Mouse (Mus musculus) liver, adult 10 weeks (tissue): ENCODE results near the gene Ufc1. TPM values are rescaled to one million over a fixed set of nuclear protein-coding genes. Genes with fewer than 3 reads are reported as not detected.

ENCODE experiments used
- polyA plus RNA-seq: library from polyadenylated mRNA; stranded (reverse); fragments of 350-450 nt; fragmentation: Illumina TruSeq; extraction: RNeasy Lipid Tissue Mini Kit (QIAGEN cat#74804); gene quantifications from one replicate; pipeline ENCODE4 v1.2.3, GENCODE M21; 2014; ENCODE audit warnings: low read depth, low replicate concordance

Ufc1 gene
- polyA plus RNA-seq: 85.2 TPM

DNA sequence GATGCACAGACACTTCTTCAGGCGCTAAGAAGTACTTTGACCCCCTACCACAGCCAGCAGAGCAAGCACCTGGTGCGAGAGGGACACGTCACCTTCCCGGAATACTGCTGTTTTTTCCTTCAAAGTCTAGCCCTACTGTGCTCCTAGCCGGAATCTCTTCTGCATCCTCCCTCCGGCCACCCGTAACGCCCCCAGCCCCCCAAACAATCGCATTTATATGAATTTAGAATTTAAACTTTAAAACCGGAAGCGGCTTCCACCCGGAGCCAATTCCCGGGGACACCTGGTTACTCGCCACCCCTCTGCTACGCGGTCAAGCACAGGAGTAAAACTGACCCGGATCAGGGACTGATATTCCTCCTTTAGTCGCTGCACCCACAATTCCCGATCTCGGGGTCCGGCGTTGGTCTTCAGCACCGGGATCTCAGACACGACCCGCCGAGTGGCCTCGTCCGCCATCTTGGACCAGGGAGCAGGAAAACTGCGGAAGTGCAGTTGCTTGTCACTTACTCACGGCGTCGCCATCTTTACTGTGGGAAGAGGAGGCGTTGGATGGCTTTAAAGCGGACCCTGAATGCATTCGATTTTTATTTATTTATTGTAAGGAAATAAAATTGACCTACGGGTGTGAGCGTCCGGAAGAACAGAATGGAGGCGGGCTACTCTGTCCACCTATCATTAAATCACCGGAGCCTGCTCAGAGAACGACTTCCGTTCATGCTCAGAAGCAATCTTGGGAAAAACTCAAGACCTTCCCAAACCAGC lies at the start of gene Ufc1:
Gene Ufc1, minus strand, starts transcription at position 727 of the 765 bp plus-strand sequence.

DNA sequence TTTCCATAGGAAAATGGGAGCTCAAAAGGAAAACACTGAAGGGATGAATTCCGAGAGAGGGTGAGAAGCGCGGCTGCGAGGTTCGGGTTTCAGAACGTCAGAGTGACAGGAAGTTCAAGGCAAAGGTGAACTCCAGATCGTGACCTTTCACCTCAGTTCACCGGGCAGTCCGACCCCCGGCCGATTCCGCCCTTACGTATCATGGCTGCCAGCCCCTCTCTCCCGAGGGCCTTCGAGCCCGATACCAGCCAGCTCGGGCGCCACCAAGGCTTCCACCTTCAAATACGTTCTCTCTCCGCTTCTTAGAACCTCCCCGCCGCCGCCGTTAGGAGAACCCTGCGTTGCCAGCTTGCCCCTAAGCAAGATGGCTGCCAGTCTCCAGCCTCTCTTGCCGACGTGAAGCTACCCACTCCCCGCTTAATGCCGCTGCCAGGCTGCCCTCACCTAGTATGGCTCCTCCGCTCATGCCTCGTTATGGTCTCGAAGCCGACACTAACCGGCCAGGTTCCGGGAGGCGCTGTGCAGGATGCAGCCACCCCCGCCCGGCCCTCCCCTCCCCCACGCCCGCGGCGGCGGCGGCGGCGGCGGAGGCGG lies 34.1 kb upstream of the Ufc1 start, which contains the start of gene Dedd:
Gene Dedd, plus strand, starts transcription at position 307 of the 594 bp plus-strand sequence.

DNA sequence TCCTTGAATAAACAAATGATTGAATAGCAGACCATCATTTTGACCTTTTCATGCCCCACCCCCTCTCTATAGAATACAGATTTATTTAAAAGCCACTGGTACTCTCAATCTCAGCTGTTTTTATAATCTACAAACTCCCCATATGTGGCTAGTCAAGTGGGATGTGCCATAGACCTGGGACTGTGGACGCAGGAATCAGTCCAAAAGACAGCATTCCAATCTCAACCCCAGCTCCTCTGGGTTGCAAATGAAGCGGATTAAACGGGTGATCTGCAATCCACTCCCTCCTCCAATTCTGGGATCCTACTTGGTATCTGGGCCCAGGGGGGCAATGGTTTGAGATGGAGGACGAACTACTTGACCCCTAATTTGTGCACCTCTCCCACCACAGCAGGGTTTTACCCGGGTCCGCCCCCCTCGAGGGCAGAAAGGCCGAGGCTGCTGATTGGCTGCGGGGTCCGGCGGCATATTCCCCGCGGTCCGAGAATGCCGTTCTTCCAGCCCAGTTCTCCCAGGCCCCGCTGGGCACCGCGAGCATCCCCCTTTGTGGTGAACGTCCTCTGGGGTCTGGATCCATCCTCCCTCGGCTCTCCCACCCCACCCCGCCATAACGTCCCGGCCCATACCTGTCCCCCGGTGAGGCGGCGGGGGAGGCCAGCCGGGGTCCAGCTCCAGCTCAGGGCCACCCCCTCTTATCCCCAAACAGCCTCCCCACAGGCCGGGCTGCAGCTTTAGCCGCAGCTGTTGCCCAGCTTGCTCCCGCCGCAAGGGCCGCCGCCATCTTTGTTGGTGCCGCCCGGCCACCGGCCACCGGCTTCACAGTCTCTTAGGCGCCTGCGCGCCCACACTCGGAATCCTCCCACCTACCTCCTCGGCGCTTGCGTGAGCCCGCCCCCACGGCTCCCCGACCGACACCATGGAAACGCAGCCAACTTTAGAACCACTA lies 7.4 kb downstream of the Ufc1 start, which contains the start of gene Usp21:
Gene Usp21, minus strand, starts transcription at position 856 of the 946 bp plus-strand sequence.

DNA sequence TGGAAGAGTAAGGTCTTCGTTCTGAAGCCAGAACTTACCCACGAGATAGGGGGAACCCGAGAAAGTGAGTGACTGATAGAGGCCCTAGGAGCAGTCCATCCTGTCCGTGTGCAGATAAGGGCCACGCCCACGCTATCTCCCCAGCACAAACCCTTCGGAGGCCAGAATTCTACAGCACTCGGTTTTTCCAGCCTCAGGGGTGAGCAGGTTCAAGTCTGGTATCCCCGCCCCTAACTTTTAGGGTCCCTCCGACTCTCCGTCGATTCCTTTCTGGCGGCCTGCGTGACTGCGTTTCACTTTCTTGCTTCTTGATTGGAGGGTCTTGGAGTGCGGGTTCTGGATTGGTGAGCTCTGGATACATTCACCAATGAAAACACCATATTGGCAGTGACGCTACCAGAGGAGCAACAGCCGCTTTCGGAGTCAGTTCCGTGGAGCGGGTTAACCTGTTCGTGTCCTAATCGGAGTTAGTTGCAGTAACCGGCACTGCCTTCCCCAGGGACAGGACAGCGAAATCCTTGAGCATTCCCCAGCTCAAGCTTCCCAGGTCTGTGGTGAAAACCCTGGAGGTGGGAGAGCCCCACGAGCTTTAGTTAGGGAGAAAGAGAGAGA lies 13.8 kb downstream of the Ufc1 start, which contains the start of gene Ppox:
Gene Ppox, minus strand, starts transcription at position 271 of the 612 bp plus-strand sequence.

DNA sequence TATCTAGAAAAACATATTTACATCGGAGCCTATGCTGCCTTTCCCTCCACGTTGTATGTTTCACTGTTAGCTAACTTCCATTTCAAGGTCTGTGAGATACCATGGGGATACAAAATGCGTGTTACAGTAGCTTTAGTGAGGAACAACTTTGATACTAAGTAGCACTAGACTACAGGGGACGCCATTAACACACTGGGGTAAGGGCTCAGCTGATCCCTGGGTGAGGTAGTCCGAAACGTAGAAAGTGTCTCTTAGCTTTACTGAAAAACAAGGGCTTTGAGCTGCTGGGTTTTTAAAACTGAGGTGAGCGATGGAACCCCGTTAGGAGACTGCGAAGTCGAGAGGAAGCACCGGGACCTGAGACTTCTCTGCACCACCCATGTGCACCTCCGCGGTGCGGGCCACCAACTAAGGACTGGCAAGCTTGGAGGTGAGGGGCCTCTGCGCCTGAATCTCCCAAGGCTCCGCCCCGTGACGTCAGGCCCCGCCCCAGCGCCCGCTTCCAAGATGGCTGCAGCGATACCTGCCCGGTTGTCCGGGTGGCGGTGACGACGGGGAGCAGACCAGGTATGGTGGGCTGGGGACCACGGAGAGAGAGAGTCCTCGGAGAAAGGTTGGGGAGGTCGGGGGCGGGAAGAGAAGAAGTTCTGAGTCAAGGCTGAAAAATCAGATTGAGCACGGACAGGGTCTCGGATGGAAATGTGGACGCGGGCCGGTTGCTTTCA lies 24.8 kb downstream of the Ufc1 start, which contains the start of gene B4galt3:
Gene B4galt3, plus strand, starts transcription at position 481 of the 725 bp plus-strand sequence.

DNA sequence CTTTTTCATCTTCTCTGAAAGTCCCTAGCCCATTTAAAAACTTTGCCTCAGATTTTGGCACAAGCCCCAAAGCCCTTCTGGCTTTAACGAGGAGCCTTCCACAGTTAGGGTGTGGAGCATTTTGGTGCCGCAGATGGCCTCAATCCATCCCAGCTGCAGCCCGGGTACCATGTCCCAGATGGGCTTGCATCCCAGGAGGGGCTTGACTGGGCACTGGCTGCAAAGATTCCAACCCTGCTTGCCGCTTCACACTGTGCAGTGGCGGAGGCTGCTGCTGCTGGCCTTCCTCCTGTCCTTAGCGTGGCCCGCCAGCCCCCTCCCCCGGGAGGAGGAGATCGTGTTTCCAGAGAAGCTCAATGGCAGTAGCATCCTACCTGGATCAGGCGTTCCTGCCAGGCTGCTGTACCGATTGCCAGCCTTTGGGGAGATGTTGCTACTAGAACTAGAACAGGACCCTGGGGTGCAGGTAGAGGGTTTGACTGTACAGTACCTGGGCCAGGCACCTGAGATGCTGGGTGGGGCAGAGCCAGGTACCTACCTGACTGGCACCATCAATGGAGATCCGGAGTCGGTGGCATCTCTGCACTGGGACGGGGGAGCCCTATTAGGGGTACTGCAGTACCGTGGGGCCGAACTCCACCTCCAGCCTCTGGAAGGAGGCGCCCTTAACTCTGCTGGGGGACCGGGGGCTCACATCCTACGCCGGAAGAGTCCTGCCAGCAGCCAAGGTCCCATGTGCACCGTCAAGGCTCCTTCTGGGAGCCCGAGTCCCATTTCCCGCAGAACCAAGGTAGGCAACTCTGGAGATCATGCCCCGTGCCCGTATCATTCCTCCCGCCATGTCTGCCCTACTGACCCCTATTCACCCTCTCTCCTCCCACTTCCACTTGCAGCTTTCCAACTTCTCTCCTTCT lies 43.9 kb downstream of the Ufc1 start, which contains the start of gene Ndufs2:
Gene Ndufs2, minus strand, starts transcription at position 709 of the 914 bp plus-strand sequence.

DNA sequence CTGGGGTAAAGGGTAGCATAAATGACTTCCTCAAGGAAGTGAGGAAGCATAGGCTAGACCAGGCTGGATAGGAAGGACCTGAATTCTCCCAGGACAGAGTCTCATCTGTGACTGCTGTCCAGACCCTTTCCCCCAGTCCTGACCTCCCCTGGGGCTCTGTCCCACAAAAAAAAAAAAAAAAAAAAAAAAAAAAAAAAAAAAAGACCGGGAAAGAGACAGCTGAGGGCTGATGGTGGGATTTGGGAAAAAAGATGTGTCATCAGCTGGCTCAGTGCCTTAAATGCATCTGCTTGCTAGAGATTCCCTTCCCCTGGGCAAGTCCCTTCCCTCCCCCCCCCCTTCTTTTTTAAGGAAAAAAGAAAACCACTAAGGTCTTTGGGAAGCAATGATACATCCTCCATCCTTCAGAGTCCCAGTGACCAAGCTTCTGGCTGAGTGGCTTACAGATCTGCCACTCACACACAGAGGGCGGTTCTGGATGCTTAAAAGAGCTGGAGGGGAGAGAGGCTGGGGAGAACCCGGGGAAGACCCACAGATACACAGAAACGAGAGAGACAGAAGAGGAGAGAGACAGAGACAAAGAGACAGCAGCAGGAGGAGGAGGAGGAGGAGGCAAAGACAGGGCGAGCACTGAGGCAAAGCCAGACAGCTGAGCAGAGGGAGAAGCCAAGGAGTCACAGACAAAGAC lies 44.8 kb downstream of the Ufc1 start, which contains the start of gene Adamts4:
Gene Adamts4, plus strand, starts transcription at position 509 of the 688 bp plus-strand sequence.

Other genes starting within 250 kb of the Ufc1 start
- 5.2 TPM for gene Fcgr3, start 230.1 kb downstream of the Ufc1 start, polyA plus RNA-seq
- gene Cfap126, start 181.1 kb downstream of the Ufc1 start, polyA plus RNA-seq: 1.9 TPM
- gene Sdhc, start 144.4 kb downstream of the Ufc1 start, polyA plus RNA-seq: 115 TPM
- gene Mpz, start 144.3 kb downstream of the Ufc1 start, polyA plus RNA-seq: not detected
- gene Pcp4l1, start 98.8 kb downstream of the Ufc1 start, polyA plus RNA-seq: 14.7 TPM
- gene Nr1i3, start 81.1 kb downstream of the Ufc1 start, polyA plus RNA-seq: 117 TPM
- 1.2 TPM for gene Tomm40l, start 72.5 kb downstream of the Ufc1 start, polyA plus RNA-seq
- gene Apoa2, start 70.0 kb downstream of the Ufc1 start, polyA plus RNA-seq: 7,804 TPM
- gene Fcer1g, start 60.7 kb downstream of the Ufc1 start, polyA plus RNA-seq: 20.2 TPM
- not detected for gene Adamts4, start 44.6 kb downstream of the Ufc1 start, polyA plus RNA-seq
- 74.6 TPM for gene Ndufs2, start 43.6 kb downstream of the Ufc1 start, polyA plus RNA-seq
- gene B4galt3, start 24.7 kb downstream of the Ufc1 start, polyA plus RNA-seq: 3.7 TPM
- 6.1 TPM for gene Ppox, start 13.8 kb downstream of the Ufc1 start, polyA plus RNA-seq
- gene Usp21, start 7.0 kb downstream of the Ufc1 start, polyA plus RNA-seq: 10.9 TPM
- 7.6 TPM for gene Dedd, start 34.1 kb upstream of the Ufc1 start, polyA plus RNA-seq
- 61.0 TPM for gene Nit1, start 50.6 kb upstream of the Ufc1 start, polyA plus RNA-seq
- gene Pfdn2, start 50.6 kb upstream of the Ufc1 start, polyA plus RNA-seq: 29.2 TPM
- gene Klhdc9, start 65.8 kb upstream of the Ufc1 start, polyA plus RNA-seq: not detected
- not detected for gene Nectin4, start 75.1 kb upstream of the Ufc1 start, polyA plus RNA-seq
- 1.6 TPM for gene Arhgap30, start 93.9 kb upstream of the Ufc1 start, polyA plus RNA-seq
- 2.3 TPM for gene Usf1, start 116.3 kb upstream of the Ufc1 start, polyA plus RNA-seq
- 10.0 TPM for gene Tstd1, start 123.8 kb upstream of the Ufc1 start, polyA plus RNA-seq
- gene F11r, start 142.5 kb upstream of the Ufc1 start, polyA plus RNA-seq: 33.1 TPM
- 1.1 TPM for gene Alyref2, start 208.5 kb upstream of the Ufc1 start, polyA plus RNA-seq
- not detected for gene Itln1, start 240.3 kb upstream of the Ufc1 start, polyA plus RNA-seq